Mouse (Mus musculus) olfactory bulb, adult 2 months (tissue): ENCODE measurements at regions not wholly inside any gene's neighbourhood (a gene's known extent, or its start where the extent isn't known, plus 50 kb on each side); places are given as distances from the start of the nearest gene placed in this dataset.

Source experiments
- H3K27ac ChIP-seq: fragments of 200-500 bp; 2 replicates; pipeline ENCODE4 v1.5.1; 2012; ENCODE audit warnings: low read depth, low read length; ENCODE audit not compliant: insufficient read depth
- H3K4me1 ChIP-seq: fragments of 200-500 bp; 2 replicates; pipeline ENCODE4 v1.6.1; 2012; ENCODE audit warnings: low read length; ENCODE audit not compliant: control insufficient read depth, insufficient read depth
- H3K4me3 ChIP-seq: fragments of 200-500 bp; 2 replicates; pipeline ENCODE4 v1.5.1; 2012; ENCODE audit warnings: mild to moderate bottlenecking, low read depth, low read length, moderate library complexity; ENCODE audit not compliant: insufficient read depth
- CTCF ChIP-seq: fragments of 200-500 bp; IDR thresholded peaks from 2 replicates; pipeline ENCODE4 v1.5.1; 2012; ENCODE audit warnings: low read depth, mild to moderate bottlenecking, low read length, moderate library complexity; ENCODE audit not compliant: insufficient read depth
- POLR2A ChIP-seq: fragments of 200-500 bp; IDR thresholded peaks from 2 replicates; pipeline ENCODE4 v1.6.1; 2012; ENCODE audit warnings: mild to moderate bottlenecking, low read depth, low read length, moderate library complexity; ENCODE audit not compliant: insufficient read depth
- WGBS: fragments of 180-500 bp; shearing (Covaris S2); methylation state at CpG from one replicate; pipeline ENCODE4 v1.1.7; 2018; 5-methylcytosine and 5-hydroxymethylcytosine counted together

DNA sequence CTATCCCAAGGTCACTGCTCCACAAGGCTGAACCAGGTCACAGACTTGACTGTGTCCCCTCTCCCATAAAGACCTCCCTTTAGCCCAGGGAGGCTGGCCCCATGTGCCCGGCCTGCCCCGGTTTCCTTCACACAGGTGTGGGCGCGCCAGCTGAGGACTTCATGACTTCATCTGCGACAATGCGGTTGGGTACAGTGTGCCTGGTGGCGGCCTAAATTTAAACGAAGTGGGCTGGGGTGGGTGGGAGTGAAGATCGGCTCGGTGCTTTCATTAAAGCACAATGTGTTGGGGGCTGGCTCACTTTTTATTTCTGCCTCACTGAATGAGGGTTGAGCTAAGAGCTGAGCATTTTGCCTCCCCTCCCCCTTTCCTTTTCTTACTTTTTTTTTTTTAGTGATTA lies 169.5 kb upstream of the Mrps10 start:
- WGBS = 26% methylated on average over 10 of the region's 10 CpGs
- Histone ChIP-seq H3K27ac (peak overlapping the region; percentile 92), H3K4me3 (peak overlapping the region; percentile 9; the same call in 1 of the 2 replicates), H3K4me1 (peaks cover 40% of the 10 kb centered on the region)
- TF ChIP-seq POLR2A = no peak
- no peak for TF ChIP-seq CTCF

- H3K27ac ChIP-seq = peak overlapping the region; percentile 35; the same call in 1 of the 2 replicates
- no peak for TF ChIP-seq POLR2A
- no peak for TF ChIP-seq CTCF
- WGBS = 40% methylated on average over 7 of the region's 7 CpGs
- H3K4me1 ChIP-seq = peaks cover 33% of the 10 kb centered on the region
- H3K4me3 ChIP-seq = no peak overlapping the region
Measured at GRCm38 (mm10) chr17:47197957-47198356, 170.7 kb upstream of the Mrps10 start.

GRCm38 (mm10) chr17:47196992-47197391 lies 171.7 kb upstream of the Mrps10 start:
- 49% methylated on average over 6 of the region's 6 CpGs for WGBS

GRCm38 (mm10) chr17:47195981-47196380 lies 172.7 kb upstream of the Mrps10 start:
- TF ChIP-seq CTCF (no peak), POLR2A (no peak)
- WGBS = 84% methylated on average over 7 of the region's 7 CpGs
- peaks cover 32% of the 10 kb centered on the region for H3K4me1 ChIP-seq
- H3K27ac ChIP-seq = no peak overlapping the region; the same call in 1 of the 2 replicates
- H3K4me3 ChIP-seq = no peak overlapping the region

More at GRCm38 (mm10) chr17:47196992-47197391, 171.7 kb upstream of the Mrps10 start:
- Histone ChIP-seq H3K4me1 (peaks cover 32% of the 10 kb centered on the region), H3K27ac (peak overlapping the region; percentile 50; the same call in 1 of the 2 replicates), H3K4me3 (no peak overlapping the region)
- TF ChIP-seq CTCF (no peak), POLR2A (no peak)

DNA sequence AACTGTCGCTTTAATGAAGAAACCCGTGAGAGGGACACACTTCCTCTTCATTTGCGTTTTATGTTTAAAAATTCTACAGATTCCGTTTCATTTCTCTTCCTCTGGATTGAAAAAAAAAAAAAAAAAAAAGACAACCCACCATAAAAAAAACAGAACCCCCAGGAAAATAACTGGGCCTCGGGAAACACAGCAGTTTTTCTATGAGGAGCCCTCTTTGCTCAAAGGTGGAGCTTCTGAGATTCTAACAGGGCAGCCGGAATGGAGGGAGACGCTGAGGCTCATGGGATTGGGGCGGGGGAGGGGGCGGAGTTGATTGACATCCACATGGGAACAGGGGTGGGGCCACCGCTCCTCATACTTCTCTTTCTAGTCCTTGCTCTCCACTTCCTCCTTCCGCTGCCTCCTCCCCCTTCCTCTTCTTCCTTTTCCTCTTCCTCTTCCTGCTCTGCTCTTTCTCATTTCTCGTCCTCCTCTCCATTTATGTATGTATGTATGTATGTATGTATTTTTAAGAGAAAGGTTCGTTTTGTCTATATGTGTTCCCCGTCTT lies 174.1 kb upstream of the Mrps10 start:
- H3K27ac ChIP-seq = no peak overlapping the region
- H3K4me1 ChIP-seq = peaks cover 37% of the 10 kb centered on the region
- no peak for TF ChIP-seq CTCF
- no peak for TF ChIP-seq POLR2A
- no peak overlapping the region for H3K4me3 ChIP-seq
- WGBS = 95% methylated on average over 14 of the region's 14 CpGs

- H3K27ac ChIP-seq = no peak overlapping the region
- TF ChIP-seq CTCF (no peak), POLR2A (no peak)
- no peak overlapping the region for H3K4me3 ChIP-seq
- H3K4me1 ChIP-seq = peaks cover 20% of the 10 kb centered on the region
- WGBS = 91% methylated on average over 3 of the region's 3 CpGs
Measured at GRCm38 (mm10) chr17:47191416-47191815, 177.3 kb upstream of the Mrps10 start.

DNA sequence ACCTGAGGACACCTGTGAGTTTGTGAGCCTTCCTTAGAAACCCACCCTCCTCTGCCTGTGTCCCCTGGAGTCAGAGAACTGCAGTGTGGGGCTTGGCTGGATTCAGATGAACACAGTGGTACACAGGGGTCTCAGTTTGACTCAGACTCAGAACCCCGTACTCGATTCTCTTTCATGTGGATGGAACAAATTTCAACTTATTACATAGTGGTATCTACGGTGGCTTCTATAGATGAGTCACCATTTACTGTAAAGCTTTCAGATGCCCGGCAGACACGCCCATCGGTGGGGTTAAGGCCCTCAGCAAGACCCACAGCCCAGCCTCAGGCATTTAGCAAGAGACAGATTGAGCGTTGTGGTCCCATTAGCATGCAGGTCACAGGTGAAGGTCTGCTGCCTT lies 178.9 kb upstream of the Mrps10 start:
- WGBS = 72% methylated on average over 7 of the region's 7 CpGs
- peaks cover 16% of the 10 kb centered on the region for H3K4me1 ChIP-seq
- no peak overlapping the region for H3K4me3 ChIP-seq

DNA sequence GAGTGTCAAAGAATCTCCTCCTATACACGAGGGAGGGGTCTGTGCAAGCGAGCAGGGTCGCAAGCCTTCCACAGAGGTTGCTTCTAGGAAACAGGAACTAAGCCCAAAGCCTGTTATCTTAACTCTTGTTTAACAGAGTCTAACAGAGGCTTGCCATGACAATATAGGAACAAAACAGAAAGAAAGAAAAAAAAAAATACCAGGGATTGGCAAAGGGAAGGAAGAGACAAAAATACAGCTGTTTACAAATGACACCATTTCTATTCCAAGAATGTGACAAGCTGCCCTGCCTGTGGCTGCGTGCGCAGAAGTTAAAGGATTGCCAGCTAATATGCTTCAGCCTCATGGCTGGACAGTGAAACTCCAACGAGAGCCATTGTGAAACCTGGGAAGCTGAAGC lies 173.8 kb upstream of the Ubr2 start:
- Histone ChIP-seq H3K4me1 (peaks cover 12% of the 10 kb centered on the region), H3K4me3 (no peak overlapping the region), H3K27ac (no peak overlapping the region)
- TF ChIP-seq POLR2A (no peak), CTCF (no peak)
- 56% methylated on average over 6 of the region's 6 CpGs for WGBS

More for the DNA sequence above, 178.9 kb upstream of the Mrps10 start:
- H3K27ac ChIP-seq = no peak overlapping the region
- TF ChIP-seq POLR2A = no peak
- TF ChIP-seq CTCF = no peak

- WGBS = 64% methylated on average over 6 of the region's 6 CpGs
- H3K27ac ChIP-seq = no peak overlapping the region
- peaks cover 24% of the 10 kb centered on the region for H3K4me1 ChIP-seq
- no peak overlapping the region for H3K4me3 ChIP-seq
- TF ChIP-seq CTCF = no peak
- TF ChIP-seq POLR2A = no peak
Measured at GRCm38 (mm10) chr17:47182118-47182517, 171.8 kb upstream of the Ubr2 start.
